Mouse (Mus musculus) inflammation-experienced regulatory T-cells, adult 6 months (primary cell): Measurements from ENCODE around the gene Setd1b. TPM values are rescaled to one million over a fixed set of nuclear protein-coding genes. Genes with fewer than 3 reads are reported as not detected.
"Not testable (repeated sequence)": the region's sequence is repeated elsewhere in the genome, so short reads cannot be mapped to it uniquely, and the experiment has no call there.

Source experiments
- ATAC-seq: one replicate; pipeline ENCODE4 v1.8.0; 2017
- polyA plus RNA-seq, 3 experiments: library from polyadenylated mRNA; unstranded; fragments of 100-300 nt; shearing (Covaris generic); gene quantifications; one replicate each; pipeline ENCODE4 v1.2.1; 2017

Gene Setd1b
- polyA plus RNA-seq, 3 experiments from 2014 or later: 13.0 to 17.7 (median 16.0) TPM

- ATAC-seq: no peak
Measured at GRCm38 (mm10) chr5:123162942-123163341, 20.9 kb downstream of the Setd1b start.

- no peak for ATAC-seq
Measured at GRCm38 (mm10) chr5:123166437-123166836, 24.4 kb downstream of the Setd1b start.

GRCm38 (mm10) chr5:123167591-123167990, 25.6 kb downstream of the Setd1b start:
- no peak for ATAC-seq

GRCm38 (mm10) chr5:123169284-123169683, 27.3 kb downstream of the Setd1b start, which contains the start of gene Psmd9:
Gene Psmd9, plus strand, starts transcription at chr5:123169413.
- ATAC-seq: no peak

DNA sequence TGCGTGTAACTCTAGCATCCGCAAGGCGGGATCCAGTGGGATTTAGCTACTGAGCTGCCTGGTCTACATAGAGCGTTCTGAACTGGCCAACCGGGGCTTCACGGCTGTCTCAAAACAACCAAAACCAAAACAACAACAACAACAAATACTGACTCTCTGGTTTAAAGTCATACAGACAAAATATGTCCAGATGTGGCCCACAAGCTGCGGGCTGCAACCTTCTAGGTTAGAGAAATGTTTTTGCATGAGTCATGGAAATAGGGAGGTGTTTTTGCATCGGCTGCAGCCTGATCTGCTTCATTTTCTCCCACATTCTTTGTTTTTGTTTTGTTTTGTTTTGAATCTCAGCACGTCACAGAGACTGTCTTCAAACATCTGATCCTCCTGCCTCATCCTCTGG, 28.4 kb downstream of the Setd1b start:
- ATAC-seq: no peak

DNA sequence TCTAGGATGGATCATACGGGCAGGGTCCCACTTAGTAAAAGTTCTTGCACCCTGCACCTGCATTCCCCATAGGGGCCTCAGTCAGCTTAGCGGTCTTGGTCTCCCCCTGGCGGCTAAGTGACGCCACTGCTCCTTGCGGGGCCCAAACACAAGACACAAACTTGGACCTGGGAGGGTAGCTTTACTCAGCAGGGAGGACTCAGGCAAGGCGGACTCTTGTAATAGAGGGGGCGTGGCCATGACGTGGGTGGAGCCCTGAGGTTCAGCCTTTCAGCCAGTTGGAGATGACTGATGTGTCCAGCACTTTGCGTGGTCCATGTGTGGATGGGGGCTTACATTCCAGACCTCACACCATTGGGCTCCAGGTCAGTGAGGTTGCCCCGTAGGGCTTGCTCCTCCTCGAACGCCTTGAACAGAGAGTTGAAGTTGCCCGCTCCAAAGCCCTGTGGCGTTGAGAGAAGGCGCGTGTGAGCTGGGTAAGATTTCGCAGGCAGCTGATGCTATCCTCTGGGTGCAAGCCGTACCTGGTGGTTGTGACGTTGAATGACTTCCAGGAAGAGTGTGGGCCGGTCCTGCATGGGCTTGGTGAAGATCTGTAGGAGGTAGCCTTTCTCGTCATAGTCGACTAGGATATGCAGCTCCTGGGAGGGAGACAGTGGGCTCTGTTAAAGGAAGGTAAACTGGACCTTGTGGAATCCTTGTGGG, 29.8 kb downstream of the Setd1b start:
- peak; percentile 78 for ATAC-seq

- no peak for ATAC-seq
Measured at GRCm38 (mm10) chr5:123178792-123179191, 36.8 kb downstream of the Setd1b start.

DNA sequence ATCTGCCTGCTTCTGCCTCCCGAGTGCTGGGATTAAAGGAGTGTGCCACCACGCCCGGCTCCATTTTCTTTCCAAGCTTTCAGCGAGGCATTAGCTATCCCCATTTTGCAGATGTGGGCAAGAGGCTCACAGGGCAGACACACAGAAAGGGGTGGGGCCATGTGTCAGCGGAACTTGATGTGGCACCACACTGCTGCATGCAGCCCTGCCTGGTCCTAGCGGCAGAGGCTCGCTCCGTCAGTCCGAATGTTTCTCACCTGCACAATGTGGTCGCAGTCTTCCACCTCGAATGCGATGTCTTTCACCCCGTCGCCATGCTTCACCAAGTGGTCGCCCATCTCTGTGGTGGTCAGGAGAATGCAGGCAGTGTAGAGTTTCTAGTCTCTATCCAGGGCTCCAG, 38.4 kb downstream of the Setd1b start:
- ATAC-seq: no peak

DNA sequence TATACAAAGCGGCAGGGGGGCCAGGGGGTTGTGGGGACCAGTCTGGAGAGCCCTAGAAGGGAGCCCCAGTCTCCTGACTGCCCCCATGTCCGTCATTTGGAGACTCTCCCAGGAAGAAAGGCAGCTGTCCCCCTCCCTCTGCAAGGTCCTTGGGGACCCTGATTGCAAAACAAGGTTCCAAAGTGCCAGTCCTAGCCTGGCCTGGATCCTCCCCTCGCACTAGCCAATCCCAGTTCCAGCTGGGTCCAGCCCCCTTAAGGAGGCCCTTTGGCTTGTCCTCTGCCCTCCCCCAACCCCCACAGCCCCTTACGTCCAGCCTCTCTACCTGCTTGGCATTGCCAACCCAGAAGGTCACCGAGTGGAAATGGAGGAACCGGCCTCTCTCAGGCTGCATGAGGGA, 39.5 kb downstream of the Setd1b start:
- ATAC-seq: no peak

DNA sequence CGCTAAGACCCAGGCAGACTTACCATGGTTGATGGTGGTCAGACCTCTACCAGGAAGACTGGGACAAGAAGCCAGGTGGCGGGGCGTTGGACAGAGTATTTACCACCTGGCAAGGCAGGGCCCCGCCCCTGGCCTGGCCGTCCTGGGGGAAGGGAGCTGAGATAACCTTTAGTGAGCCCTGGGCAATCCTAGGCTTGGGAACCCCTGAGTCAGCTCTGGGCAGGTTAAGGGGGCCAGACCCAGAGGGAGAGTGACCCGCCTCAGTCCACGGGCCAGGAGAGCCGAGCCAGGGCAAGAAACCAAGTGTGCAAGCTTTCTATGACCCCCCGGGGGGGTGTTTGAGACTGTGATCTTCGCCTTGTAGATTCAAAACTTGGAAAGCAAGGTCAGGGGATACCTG, 40.7 kb downstream of the Setd1b start, which contains the start of gene Hpd:
TSS of gene Hpd (minus strand) at position 77 of the 400 bp plus-strand sequence.
- ATAC-seq: no peak

DNA sequence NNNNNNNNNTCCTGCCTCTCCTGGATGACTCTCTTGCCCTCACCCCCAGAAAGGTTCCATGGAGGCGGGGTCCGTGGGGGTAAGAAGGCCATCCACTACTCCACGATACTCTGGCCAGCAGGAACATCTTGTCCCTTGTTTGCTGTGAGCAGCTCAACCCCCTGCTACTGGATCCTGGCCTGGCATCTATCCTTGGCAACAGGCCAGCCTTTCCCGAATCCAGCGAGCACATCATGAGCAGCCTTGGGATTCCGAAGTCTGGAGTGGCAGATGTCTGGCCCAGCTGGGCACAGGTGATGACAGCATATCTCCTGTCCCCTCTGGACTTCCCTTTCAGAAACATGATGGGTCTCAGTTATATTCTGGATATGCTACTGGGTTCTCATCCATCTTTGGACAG, 44.0 kb downstream of the Setd1b start:
- ATAC-seq: no peak

DNA sequence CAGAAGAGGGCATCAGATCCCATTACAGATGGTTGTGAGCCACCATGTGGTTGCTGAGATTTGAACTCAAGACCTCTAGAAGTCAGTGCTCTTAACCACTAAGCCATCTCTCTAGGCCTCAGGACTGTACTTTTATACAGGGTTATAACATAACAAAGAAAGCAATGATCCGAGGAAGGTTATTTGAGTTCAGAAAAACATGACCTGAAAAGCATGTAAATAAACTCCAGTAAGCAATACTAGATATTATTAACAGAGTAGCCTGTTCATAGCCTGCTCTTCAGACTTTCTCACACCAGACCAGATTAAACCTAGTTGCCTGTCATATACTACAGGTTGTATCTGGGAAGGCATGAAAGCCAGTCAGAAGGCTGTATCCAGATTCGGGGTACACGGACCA, 45.3 kb downstream of the Setd1b start:
- ATAC-seq: no peak

GRCm38 (mm10) chr5:123190912-123191311, 48.9 kb downstream of the Setd1b start:
- no peak for ATAC-seq

DNA sequence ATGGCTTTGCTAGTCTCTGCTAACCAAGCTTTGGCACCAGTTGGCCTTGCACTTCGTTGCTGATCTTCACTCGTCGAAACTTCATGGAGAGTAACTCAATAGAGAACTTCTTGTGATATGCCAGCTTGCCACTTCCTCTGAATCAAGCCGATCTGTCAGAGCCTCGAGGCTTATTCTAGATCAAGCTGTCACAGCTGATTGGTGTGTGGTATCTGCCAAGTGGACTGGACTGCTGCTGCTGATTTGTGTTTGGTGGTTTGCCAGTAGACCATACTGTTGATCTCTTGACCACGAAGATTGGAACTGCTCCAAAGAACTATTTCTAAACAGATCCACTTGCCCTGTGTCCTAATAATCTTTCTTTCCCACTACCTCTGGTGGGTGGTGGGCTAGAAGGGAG, 49.4 kb downstream of the Setd1b start:
- ATAC-seq: no peak

DNA sequence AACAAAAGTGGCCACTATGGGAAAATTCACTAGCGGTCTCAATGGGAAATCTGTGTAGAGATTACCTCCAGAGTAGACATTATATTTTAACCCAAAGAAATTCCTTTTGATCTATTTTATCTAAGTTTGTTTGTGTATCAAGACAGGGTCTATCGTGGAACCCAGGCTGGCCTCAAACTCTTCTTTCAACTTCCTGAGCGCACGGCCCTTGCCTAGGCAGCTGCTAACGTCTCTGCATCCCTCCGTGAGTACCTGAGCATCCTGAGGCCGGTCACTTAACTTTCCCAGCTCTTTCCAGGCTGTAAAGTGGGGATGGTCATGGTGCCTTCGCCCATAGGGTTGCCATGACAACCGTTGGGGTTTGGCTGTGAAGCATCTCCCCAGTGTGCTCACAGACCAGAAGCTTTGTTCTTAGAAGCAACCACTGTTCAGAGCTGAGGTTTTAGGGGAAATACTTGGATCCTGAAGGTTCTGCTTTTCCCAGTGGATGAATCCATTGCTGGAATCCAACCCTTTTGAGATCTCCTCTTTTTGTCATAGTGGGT, 50.7 kb downstream of the Setd1b start:
- ATAC-seq: no peak

DNA sequence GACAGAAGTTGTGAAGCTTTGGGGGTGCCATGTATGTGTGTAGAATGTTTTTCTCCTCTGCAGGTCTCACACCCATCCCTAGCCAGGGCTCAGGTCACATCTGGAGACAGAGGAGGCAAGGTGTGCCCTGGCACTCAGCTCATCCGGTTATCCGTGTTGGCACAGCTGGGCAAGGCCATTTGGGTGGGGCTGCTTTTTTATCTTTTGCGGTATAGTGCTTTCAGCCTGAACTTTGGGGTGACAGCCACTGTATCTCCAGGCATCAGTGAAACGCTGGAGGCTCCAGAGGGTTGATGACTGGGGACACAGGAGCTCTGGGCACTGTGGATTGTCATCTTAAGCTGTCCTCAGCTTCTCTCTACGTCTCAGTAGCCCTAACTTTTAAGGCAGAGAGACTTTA, 51.4 kb downstream of the Setd1b start:
- ATAC-seq: no peak

- ATAC-seq: no peak
Measured at GRCm38 (mm10) chr5:123194856-123195255, 52.9 kb downstream of the Setd1b start.

- ATAC-seq: no peak
Measured at GRCm38 (mm10) chr5:123195500-123196000, 53.6 kb downstream of the Setd1b start.

DNA sequence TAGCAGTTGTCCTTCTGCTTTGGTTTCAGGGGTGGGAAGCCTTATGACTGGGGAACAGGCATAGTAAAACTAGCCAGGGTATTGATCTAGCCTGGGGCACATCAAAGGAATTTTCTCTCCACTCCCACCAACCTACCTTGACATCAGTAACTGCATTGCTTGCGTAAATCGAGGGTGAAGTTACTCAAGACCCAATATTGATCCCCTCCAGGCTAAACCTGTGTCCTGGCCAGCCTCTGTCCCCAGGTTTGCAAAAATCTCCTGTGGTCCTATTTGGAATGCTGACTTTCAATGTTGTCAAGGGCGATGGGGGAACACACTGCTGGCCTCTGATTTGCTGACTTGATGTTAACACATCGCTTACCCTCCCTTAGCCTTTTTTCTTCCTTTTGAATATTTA, 54.8 kb downstream of the Setd1b start:
- no peak for ATAC-seq

DNA sequence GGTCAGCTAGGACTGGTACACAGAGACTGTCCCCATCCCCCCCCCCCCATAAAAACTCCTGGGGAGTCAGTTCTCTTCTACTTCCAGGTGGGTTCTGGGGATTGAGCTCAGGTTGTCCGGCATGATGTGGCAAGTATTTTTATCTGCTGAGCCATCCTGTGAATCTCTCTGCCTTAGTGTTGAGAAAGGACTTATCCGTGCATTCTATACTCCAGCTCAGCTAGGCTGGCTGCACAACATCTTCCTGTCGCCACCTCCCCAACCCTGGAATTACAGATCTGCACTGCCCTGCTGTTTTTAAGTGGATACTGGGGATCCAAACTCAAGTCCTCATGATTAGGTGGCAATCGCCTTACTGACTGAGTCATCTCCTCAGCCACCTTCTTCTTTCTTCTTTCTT, 56.5 kb downstream of the Setd1b start:
- ATAC-seq: no peak

DNA sequence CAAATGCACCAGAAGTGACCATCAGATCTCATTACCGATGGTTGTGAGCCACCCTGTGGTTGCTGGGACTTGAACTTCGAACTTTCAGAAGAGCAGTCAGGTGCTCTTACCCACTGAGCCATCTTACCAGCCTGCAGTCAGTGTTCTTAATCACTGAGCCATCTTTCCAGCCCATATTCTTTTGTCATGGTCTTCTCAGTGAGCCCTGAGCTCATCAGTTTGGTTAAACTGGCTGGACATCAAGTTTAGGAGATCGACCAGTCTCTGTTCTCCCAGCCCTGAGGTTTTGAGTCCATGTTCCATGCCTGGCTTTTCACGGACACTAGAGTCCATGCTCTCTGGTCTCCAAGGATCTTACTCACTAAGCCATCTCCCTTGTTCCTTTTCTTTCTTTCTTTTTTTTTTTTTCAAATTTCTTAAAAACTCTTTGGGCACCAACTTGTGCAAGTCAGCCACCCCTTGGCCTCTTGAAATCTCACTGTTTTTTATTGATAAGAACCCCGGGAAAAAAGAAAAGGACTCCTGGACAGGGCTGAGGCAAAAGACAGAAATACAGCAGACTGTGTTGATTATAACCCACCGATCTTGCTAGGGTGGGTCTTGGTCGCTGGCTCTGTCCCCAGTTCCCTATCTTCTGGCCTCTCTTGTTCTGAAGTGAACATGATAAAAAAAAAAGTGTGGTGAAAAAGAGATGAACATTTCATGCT, 59.0 kb downstream of the Setd1b start:
- ATAC-seq: not testable (repeated sequence)

GRCm38 (mm10) chr5:123201523-123201892, 59.5 kb downstream of the Setd1b start:
- ATAC-seq: no peak

GRCm38 (mm10) chr5:123201987-123202386, 60.0 kb downstream of the Setd1b start:
- ATAC-seq: no peak

DNA sequence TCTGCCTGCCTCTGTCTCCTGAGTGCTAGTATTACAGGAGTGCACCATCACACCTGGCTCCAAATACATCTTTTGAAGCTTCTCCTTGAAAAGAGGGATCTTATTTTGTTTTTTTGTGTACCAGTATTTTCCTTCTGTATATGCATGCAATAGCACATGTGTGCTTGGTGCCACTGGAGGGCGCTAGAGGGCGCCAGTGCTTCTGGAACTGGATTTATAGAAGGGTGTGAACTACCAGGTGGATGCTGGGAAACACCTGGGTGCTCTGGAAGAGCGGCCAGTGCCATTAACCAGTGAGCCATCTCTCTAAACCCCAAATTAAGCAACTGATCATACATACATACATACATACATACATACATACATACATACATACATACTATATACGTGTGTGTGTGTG, 60.8 kb downstream of the Setd1b start:
- ATAC-seq: not testable (repeated sequence)
